Mouse (Mus musculus) Patski (cell line): ENCODE results near the gene Pafah1b1. TPM values are rescaled to one million over a fixed set of nuclear protein-coding genes. Genes with fewer than 3 reads are reported as not detected.

Experiments
- ATAC-seq: fragments of 100-300 bp; one replicate; pipeline ENCODE4 v1.8.0; 2021
- CTCF ChIA-PET: fragments of 350-600 bp; sonication (Branson Sonifier 250); formaldehyde crosslinking; loops from one replicate; lab custom pipeline; 2022; ENCODE audit warnings: inconsistent platforms; lab: Charles Lee
- POLR2A ChIA-PET: fragments of 350-600 bp; sonication (Branson Sonifier 250); formaldehyde crosslinking; loops from one replicate; lab custom pipeline; 2022; ENCODE audit warnings: antibody characterized with exemption, inconsistent platforms; lab: Charles Lee
- DNase-seq: peaks from one replicate; pipeline ENCODE4 v3.0.0-alpha.2; 2011; ENCODE audit warnings: low read depth, low spot score
- H3K27me3 ChIP-seq: fragments of 371-371 bp; one replicate; pipeline ENCODE4 v1.5.1; 2021
- CTCF ChIP-seq: fragments of 100-300 bp; IDR thresholded peaks from one replicate; pipeline ENCODE4 v1.5.1; 2021
- in situ Hi-C: fragments of 300-500 bp; cut with MboI; formaldehyde crosslinking; loops from 3 replicates; pipeline ENCODE4 v1.11.1; 2018; ENCODE audit warnings: low pct_unique_long_range_greater_than_20kb, mixed read lengths
- polyA plus RNA-seq: library from polyadenylated mRNA; unstranded; gene quantifications from one replicate; pipeline ENCODE4 v1.2.3, GENCODE M21; 2021

The Pafah1b1 gene
- polyA plus RNA-seq, 1 experiment from 2014 or later: 109 TPM

GRCm38 (mm10) chr11:74723357-74724234, 874 bp downstream of the Pafah1b1 start:
- in situ Hi-C loops: no loop called here

DNA sequence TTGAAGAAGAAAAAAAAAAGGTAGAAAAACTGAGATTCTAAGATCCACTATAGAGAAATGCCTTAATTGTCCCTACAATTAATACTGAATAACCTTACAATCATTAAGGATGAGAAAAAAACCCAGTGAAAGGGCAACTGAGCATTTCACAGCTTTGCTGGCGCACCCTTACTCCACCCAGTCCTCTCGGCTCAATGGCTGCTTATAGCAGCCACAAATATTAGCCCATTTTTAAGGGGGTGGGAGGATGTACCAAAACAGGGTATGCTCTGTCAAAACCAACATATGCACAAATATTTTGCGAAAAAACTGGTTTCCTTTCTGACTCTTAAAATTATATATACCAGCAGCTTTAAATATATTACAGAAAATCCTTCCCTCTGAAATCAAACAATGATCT, 2.5 kb downstream of the Pafah1b1 start:
- no peak for TF ChIP-seq CTCF
- no peak for DNase-seq
- no peaks in the 10 kb centered on the region for H3K27me3 ChIP-seq
- in situ Hi-C loops: no loop called here
- POLR2A ChIA-PET: no interaction called here
- CTCF ChIA-PET: interaction anchor here (1.2 to 1.7 kb wide), 2 partner anchors 21 to 40 kb away, joined by 3 to 4 read pairs; no protein-coding TSS in a partner anchor
- ATAC-seq: no peak

More at GRCm38 (mm10) chr11:74723357-74724234, 874 bp downstream of the Pafah1b1 start:
- H3K27me3 ChIP-seq: no peaks in the 10 kb centered on the region
- DNase-seq (peak; percentile 31), ATAC-seq (peak; percentile 78)
- ChIA-PET CTCF (no interaction called here), POLR2A (interaction anchor here (0.6 to 1.5 kb wide), 3 partner anchors 11 to 47 kb away, joined by 3 to 7 read pairs (median 3); partner anchors contain the start of gene Mettl16)
- TF ChIP-seq CTCF: no peak

GRCm38 (mm10) chr11:74721141-74721540, 3.3 kb downstream of the Pafah1b1 start:
- CTCF ChIA-PET: interaction anchor here (1.1 to 1.7 kb wide), 3 partner anchors 20 to 47 kb away, joined by 3 to 4 read pairs (median 3); no protein-coding TSS in a partner anchor
- TF ChIP-seq CTCF: no peak
- H3K27me3 ChIP-seq: no peaks in the 10 kb centered on the region
- in situ Hi-C loops: no loop called here
- ATAC-seq (no peak), DNase-seq (no peak)
- POLR2A ChIA-PET: interaction anchor here (0.6 to 0.7 kb wide), 3 partner anchors 50 to 271 kb away, joined by 3 to 5 read pairs (median 3); no protein-coding TSS in a partner anchor

DNA sequence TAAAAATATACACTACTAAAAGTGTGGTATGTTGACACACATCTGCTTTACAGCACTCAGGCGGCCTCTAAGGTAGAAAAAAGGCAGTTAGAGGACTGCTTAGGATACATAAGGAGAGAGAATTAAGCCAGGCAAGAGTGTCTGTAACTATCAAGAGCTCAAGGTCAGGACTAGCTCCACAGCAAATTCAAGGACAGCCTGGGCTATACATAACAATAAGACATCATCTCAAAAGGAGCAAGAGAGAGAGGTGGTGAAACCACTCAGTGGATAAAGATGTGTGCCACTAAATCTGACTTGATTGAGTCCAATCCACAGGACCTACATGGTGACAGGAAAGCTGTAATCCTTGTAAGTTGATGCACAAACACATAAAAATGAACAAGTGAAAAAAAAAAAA, 3.8 kb downstream of the Pafah1b1 start:
- ChIA-PET POLR2A (interaction anchor here (0.6 kb wide), 1 partner anchor 71 kb away, joined by 3 read pairs; no protein-coding TSS in a partner anchor), CTCF (interaction anchor here (1.1 to 1.7 kb wide), 3 partner anchors 38 to 47 kb away, joined by 3 to 4 read pairs (median 3); no protein-coding TSS in a partner anchor)
- DNase-seq (no peak), ATAC-seq (no peak)
- no peak for TF ChIP-seq CTCF
- no peaks in the 10 kb centered on the region for H3K27me3 ChIP-seq
- in situ Hi-C loops: no loop called here

DNA sequence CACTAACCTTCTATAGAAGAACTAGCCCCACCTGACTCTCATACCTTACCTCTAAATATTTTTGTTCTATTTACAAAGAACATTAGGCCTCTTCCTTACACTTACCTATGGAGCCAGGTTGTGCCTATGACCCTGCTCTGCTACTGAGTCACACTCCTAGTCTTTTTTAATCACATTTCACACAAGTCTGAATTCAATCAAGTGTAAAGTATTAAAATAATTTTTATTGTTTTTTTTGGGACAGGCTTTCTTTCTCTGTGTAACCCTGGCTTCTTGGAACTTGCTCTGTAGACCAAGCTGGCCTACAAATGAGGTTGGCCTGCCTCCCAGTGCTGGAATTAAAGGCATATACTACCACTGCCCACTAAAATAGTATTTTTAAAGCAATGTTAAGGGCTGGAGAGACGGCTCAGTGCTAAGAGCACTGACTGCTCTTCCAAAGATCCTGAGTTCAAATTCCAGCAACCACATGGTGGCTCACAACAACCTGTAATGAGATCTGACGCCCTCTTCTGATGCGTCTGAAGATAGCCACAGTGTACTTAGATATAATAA, 8.4 kb downstream of the Pafah1b1 start:
- TF ChIP-seq CTCF: no peak
- ATAC-seq (no peak), DNase-seq (no peak)
- no peaks in the 10 kb centered on the region for H3K27me3 ChIP-seq
- ChIA-PET CTCF (no interaction called here), POLR2A (no interaction called here)
- in situ Hi-C loops: no loop called here

- CTCF ChIA-PET: interaction anchor here (1.2 to 1.7 kb wide), 2 partner anchors 9 to 90 kb away, joined by 3 to 4 read pairs; no protein-coding TSS in a partner anchor
- no peak for DNase-seq
- no peaks in the 10 kb centered on the region for H3K27me3 ChIP-seq
- TF ChIP-seq CTCF: no peak
- POLR2A ChIA-PET: no interaction called here
- ATAC-seq: no peak
- in situ Hi-C loops: no loop called here
Observed at GRCm38 (mm10) chr11:74710671-74711070, 13.8 kb downstream of the Pafah1b1 start.

GRCm38 (mm10) chr11:74708781-74709180, 15.7 kb downstream of the Pafah1b1 start:
- ATAC-seq: no peak
- DNase-seq: no peak
- in situ Hi-C loops: no loop called here
- no peak for TF ChIP-seq CTCF
- no peaks in the 10 kb centered on the region for H3K27me3 ChIP-seq
- ChIA-PET POLR2A (no interaction called here), CTCF (no interaction called here)

DNA sequence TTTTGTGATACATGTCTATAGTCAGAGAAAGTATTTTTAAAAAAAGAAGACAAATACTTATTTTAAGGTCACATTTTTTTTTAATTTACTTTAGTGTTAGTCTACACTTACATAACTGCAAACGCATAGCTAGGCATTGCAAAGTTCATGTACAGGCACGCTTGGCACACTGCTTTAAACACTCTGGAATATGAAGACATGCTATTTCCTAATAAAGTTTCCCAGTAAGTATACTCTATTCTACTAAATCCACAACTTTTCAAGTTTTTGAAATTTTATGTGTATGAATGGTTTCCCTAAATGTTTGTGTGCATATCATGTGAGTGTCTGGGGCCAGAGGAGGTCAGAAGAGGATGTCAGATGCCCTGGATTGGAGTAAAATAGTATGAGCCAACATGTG, 20.4 kb downstream of the Pafah1b1 start:
- ATAC-seq (no peak), DNase-seq (no peak)
- TF ChIP-seq CTCF: no peak
- ChIA-PET POLR2A (no interaction called here), CTCF (interaction anchor here (2.0 kb wide), 1 partner anchor 21 kb away, joined by 4 read pairs; no protein-coding TSS in a partner anchor)
- in situ Hi-C loops: no loop called here
- H3K27me3 ChIP-seq: no peaks in the 10 kb centered on the region

DNA sequence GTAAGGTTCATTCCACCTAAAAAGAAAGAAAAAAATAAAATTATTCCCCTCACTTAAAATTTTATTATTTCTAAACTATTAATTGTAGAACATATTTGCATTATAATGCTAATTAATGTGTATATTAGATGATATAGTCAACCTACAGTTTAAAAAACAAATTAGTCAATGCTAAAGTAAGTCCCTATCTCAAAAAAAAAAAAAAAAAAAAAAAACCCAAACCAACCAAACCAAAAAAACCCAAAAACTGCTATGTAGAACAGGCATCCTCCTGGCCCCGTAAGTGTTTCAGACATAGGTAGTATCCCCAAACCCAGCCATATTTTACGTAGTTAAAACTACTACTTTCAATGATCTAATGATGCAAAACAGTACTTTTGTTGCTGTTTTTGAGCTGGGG, 25.0 kb downstream of the Pafah1b1 start:
- DNase-seq (no peak), ATAC-seq (no peak)
- in situ Hi-C loops: no loop called here
- CTCF ChIA-PET: interaction anchor here (1.1 to 1.7 kb wide), 2 partner anchors 13 to 24 kb away, joined by 3 read pairs; no protein-coding TSS in a partner anchor
- no peak for TF ChIP-seq CTCF
- POLR2A ChIA-PET: no interaction called here
- no peaks in the 10 kb centered on the region for H3K27me3 ChIP-seq

DNA sequence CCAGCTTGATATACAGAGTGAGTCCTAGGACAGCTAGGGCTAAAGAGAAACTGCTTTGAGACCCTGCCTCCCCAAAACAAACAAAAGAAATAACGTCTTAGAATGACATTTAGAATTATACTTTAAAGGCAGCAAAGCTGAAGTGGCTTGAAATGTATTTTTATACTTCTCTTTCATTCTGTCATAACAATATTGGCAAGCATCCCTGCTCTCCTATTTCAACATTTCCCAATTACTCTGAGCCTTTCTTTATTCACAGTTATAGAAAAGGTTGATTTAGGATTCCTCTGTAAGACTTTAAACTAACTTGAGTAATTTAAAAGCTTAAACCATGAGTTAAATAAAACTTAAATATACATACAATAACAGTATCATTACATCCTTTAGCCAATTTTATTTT, 32.3 kb downstream of the Pafah1b1 start:
- POLR2A ChIA-PET: no interaction called here
- no peaks in the 10 kb centered on the region for H3K27me3 ChIP-seq
- no peak for DNase-seq
- in situ Hi-C loops: no loop called here
- TF ChIP-seq CTCF: no peak
- ATAC-seq: no peak
- CTCF ChIA-PET: interaction anchor here (1.0 kb wide), 1 partner anchor 11 kb away, joined by 3 read pairs; no protein-coding TSS in a partner anchor
